Mouse (Mus musculus) intestine, postnatal 0 days (tissue): ENCODE results near the gene Sfxn5. TPM values are rescaled to one million over a fixed set of nuclear protein-coding genes. Genes with fewer than 3 reads are reported as not detected.
A peak's percentile ranks its signal among the peaks of the same experiment; 100 is the strongest.

Source experiments
- ATAC-seq: fragments of 200-750 bp; cut with Nextera tagmentation; 2 replicates; pipeline ENCODE4 v1.8.0; 2017; ENCODE audit warnings: mild to moderate bottlenecking, moderate TSS enrichment, moderate library complexity
- H3K27ac ChIP-seq: fragments of 300-500 bp; sonication (generic); 2 replicates; pipeline ENCODE4 v1.5.1; 2014; ENCODE audit warnings: mild to moderate bottlenecking, low read depth, low read length, moderate library complexity
- H3K27me3 ChIP-seq: fragments of 300-500 bp; sonication (generic); replicated peaks from 2 replicates; pipeline ENCODE4 v1.6.1; 2014; ENCODE audit warnings: low read length, mixed read lengths; ENCODE audit not compliant: control insufficient read depth, insufficient read depth
- H3K36me3 ChIP-seq: fragments of 300-500 bp; sonication (generic); 2 replicates; pipeline ENCODE4 v1.6.1; 2014; ENCODE audit warnings: mild to moderate bottlenecking, moderate library complexity; ENCODE audit not compliant: control insufficient read depth, insufficient read depth
- H3K4me1 ChIP-seq: fragments of 300-500 bp; sonication (generic); replicated peaks from 2 replicates; pipeline ENCODE4 v1.6.1; 2014; ENCODE audit warnings: antibody characterized with exemption, low read length, mixed read lengths; ENCODE audit not compliant: control insufficient read depth, insufficient read depth
- H3K4me2 ChIP-seq: fragments of 300-500 bp; sonication (generic); replicated peaks from 2 replicates; pipeline ENCODE4 v1.6.1; 2014; ENCODE audit warnings: low read depth, mild to moderate bottlenecking, moderate library complexity
- H3K4me3 ChIP-seq: fragments of 300-500 bp; sonication (generic); 2 replicates; pipeline ENCODE4 v1.5.1; 2014; ENCODE audit warnings: low read depth, low read length
- H3K9ac ChIP-seq: fragments of 300-500 bp; sonication (generic); 2 replicates; pipeline ENCODE4 v1.6.1; 2014; ENCODE audit warnings: mild to moderate bottlenecking, low read depth, low read length
- H3K9me3 ChIP-seq: fragments of 300-500 bp; sonication (generic); 2 replicates; pipeline ENCODE4 v1.6.1; 2016; ENCODE audit warnings: mixed run types; ENCODE audit not compliant: control insufficient read depth
- CTCF ChIP-seq: sonication (generic); IDR thresholded peaks from 2 replicates; pipeline ENCODE4 v1.5.1; 2016; ENCODE audit warnings: low read depth, mild to moderate bottlenecking, control low read depth, antibody characterized with exemption, moderate library complexity
- WGBS: fragments of 180-500 bp; shearing (Covaris S2); extraction: QIAGEN DNeasy Blood & Tissue Kit; methylation state at CpG from one replicate; pipeline ENCODE4 v1.1.7; 2014; 5-methylcytosine and 5-hydroxymethylcytosine counted together
- polyA plus RNA-seq: library from polyadenylated mRNA; unstranded; fragments of >200 nt; fragmentation: Nextera tagmentation; extraction: Ambion mirVana; gene quantifications from 2 replicates; pipeline ENCODE4 v1.2.1, GENCODE M21; 2015

Sfxn5 gene
- polyA plus RNA-seq, 1 experiment from 2014 or later, result 3.4 TPM

DNA sequence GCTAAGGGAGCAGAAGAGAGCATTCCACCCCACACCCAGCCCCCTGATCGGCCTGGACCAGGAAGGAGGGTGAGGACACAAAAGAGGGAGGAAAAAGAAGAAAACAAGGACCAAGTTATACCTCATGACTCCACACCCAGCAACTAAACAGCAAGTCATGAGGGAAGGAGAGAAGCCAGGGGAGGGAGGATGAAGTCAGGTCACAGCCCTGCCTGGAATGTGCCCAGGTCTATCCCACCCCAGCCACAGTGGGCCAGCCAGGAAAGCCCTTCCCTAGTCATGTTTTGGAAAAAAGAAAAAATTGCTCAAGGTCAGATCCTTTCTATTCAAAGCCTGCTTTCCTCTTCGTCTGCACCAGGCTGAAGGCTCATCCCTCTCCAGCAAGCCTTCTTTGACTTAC is 39.3 kb upstream of the Sfxn5 start:
- H3K4me3 ChIP-seq, result peak overlapping the region; percentile 89

DNA sequence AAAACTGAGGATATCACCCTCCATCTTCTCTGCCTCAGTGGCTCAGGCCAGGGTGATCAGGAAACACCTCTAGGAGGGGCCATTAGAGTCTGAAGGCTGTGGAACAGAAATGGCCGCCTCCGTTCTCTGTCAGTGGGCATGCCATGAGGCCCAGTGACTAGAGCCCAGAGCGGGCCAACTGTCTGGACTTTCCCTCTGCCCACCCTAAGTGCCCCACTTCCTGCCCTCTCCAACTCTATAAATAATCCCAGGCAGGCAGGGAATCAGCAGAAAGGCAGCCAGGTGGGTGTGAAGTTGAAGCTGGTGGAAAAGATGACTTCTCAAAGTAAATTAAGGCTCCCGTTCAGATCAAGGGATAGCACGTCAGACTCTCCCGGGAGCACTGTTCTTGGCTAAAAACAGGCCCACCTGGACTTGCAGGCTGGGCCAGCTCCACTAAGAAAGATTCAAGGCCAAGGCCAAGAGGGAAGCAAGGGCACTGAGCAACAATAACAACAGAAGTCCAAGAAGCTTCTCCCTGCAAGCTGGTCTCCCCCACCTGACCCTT is 38.7 kb upstream of the Sfxn5 start:
- Histone ChIP-seq H3K9ac (0 out of 2 replicates have a peak overlapping the region, but pooled peaks have one; percentile 12), H3K4me2 (peak overlapping the region; percentile 94)
- 77% methylated on average over 6 of the region's 6 CpGs for WGBS

More for the DNA sequence above, 39.3 kb upstream of the Sfxn5 start:
- H3K9ac ChIP-seq, result 0 out of 2 replicates have a peak overlapping the region, but pooled peaks have one; percentile 12
- peaks cover 25% of the 10 kb centered on the region for H3K4me1 ChIP-seq
- WGBS, result 40% methylated on average over 2 of the region's 2 CpGs
- ATAC-seq, result no peak
- H3K27me3 ChIP-seq, result no peaks in the 10 kb centered on the region
- peak overlapping the region; percentile 94 for H3K4me2 ChIP-seq
- H3K9me3 ChIP-seq, result no peaks in the 10 kb centered on the region
- 0 out of 2 replicates have a peak, but pooled peaks cover 7% of the 10 kb centered on the region for H3K36me3 ChIP-seq
- no peak overlapping the region for H3K27ac ChIP-seq
- TF ChIP-seq CTCF, result no peak

DNA sequence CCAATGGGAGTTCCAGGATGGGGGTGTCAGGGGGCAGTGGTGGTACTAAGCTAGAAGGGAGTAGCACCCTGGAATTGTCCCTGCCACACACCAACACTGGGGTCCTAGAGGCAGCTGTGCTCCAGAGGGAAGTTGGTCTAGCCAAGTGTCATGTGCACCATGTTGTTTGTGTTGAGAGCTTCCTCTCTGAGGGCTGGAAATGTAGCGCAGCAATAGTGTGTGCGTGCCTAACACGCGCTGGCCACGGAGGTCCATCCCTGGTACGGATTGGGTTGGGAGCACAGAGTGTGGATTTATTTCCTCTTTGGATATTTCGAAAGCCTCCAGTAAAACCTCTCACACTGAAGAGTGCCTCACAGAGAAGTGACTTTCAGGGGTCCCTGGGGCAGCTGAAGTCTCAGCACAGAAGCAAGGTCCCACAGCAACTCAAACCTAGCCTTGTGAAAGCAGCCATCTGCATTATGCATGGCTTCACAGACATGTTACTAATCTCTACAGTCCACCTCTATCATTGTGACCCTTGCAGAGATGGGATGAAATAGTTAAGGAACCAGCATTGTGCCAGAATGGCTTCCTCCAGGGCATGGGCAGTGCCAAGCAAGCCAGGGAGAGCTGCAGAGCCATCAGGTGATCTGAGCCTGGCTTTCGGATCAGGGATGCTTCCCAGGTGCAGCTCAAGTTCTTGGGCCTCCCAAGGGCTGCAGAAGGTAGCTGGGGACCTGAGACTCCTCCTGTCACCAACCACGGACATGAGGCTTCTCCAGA is 37.6 kb upstream of the Sfxn5 start:
- Histone ChIP-seq H3K27me3 (no peaks in the 10 kb centered on the region), H3K9ac (no peak overlapping the region), H3K27ac (no peak overlapping the region)

More for the DNA sequence above, 38.7 kb upstream of the Sfxn5 start:
- Histone ChIP-seq H3K36me3 (0 out of 2 replicates have a peak, but pooled peaks cover 7% of the 10 kb centered on the region), H3K9me3 (no peaks in the 10 kb centered on the region), H3K27ac (no peak overlapping the region), H3K27me3 (no peaks in the 10 kb centered on the region), H3K4me3 (peak overlapping the region; percentile 89; the same call in 1 of the 2 replicates), H3K4me1 (peaks cover 26% of the 10 kb centered on the region)
- TF ChIP-seq CTCF, result no peak
- ATAC-seq, result no peak

DNA sequence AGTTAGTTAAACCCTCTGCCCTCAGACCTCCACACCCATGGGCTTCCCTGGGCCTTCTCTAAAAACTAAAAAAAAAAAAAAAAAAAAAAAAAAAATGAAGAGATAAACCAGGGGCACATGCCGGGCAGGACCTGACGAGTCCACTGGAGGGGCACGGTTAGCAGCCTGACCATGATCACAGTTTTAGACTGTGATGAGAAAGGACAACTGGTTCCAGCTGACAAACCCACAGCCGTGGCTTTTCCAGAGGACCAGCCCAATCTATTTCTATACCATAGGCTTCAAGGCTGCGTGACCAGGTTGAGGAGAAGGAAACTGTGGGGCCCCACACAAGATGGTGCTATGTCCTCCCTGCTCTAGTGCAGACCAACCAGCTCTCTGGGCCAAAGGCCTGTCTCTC is 36.8 kb upstream of the Sfxn5 start:
- Histone ChIP-seq H3K4me2 (0 out of 2 replicates have a peak overlapping the region, but pooled peaks have one; percentile 17), H3K9ac (no peak overlapping the region), H3K36me3 (0 out of 2 replicates have a peak, but pooled peaks cover 7% of the 10 kb centered on the region), H3K4me3 (no peak overlapping the region), H3K27ac (no peak overlapping the region), H3K27me3 (no peaks in the 10 kb centered on the region), H3K9me3 (no peaks in the 10 kb centered on the region), H3K4me1 (peaks cover 26% of the 10 kb centered on the region)
- TF ChIP-seq CTCF, result no peak
- ATAC-seq, result no peak
- 74% methylated on average over 5 of the region's 5 CpGs for WGBS

More for the DNA sequence above, 37.6 kb upstream of the Sfxn5 start:
- Histone ChIP-seq H3K4me2 (peak overlapping the region; percentile 37), H3K36me3 (0 out of 2 replicates have a peak, but pooled peaks cover 7% of the 10 kb centered on the region), H3K9me3 (no peaks in the 10 kb centered on the region), H3K4me3 (no peak overlapping the region), H3K4me1 (peaks cover 26% of the 10 kb centered on the region)
- WGBS, result 88% methylated on average over 9 of the region's 9 CpGs
- ATAC-seq, result no peak
- TF ChIP-seq CTCF, result no peak

DNA sequence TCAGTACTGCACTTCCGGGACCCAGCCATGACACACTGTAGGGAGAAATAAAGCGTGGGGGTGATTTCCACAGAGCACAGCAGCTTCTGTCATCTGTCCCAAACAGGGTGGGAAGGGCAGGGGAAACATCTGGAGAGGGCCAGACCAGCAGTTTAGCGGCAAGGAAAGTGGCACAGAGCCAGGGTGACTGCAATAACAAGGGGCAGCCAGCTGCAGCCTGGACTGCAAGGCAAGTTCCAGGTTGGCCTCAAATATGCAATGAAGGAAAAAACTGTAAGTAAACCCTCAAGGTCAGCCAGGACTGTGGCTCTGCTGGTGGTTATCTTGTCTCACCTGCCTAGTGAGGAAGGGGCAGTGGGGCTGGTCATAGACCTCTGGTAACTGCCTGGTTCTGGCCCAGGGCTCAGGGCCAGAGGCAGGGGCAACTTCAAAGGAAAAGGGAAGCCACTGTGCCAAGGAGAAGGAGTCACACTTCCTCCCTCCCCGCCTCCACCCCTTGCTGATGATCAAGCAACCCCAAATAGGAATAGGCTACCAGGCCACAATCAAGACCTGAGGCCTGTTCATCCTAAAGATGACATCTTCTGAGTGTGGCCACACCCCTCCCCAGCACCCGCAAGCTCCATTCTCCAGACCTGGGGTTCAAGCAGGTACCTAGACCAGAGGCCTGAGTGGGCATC is 36.1 kb upstream of the Sfxn5 start:
- H3K36me3 ChIP-seq, result 0 out of 2 replicates have a peak, but pooled peaks cover 7% of the 10 kb centered on the region
- WGBS, result 53% methylated on average over 5 of the region's 5 CpGs
- H3K27ac ChIP-seq, result no peak overlapping the region
- TF ChIP-seq CTCF, result no peak
- peaks cover 26% of the 10 kb centered on the region for H3K4me1 ChIP-seq
- no peaks in the 10 kb centered on the region for H3K9me3 ChIP-seq
- no peaks in the 10 kb centered on the region for H3K27me3 ChIP-seq
- ATAC-seq, result no peak
- H3K4me2 ChIP-seq, result peak overlapping the region; percentile 13; the same call in 1 of the 2 replicates
- H3K9ac ChIP-seq, result no peak overlapping the region
- no peak overlapping the region for H3K4me3 ChIP-seq

DNA sequence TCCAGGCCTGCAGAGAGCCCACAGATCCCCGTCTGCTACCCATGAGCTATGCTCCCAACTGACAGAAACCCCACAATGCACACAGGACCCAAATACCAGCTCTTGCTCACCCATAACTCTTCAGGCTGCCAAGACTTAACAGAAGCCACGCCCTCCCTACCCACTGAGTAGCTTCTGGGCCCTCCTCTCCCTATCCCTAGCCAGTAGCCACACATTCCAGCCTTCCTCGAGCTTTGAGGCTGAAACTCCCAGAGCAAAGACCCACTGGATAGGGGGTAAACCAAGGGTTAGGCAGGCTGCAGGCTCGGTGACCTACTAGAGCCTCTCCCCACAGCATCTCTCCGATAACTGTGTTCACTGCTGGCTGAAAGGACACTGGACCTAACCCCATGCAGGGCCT is 35.5 kb upstream of the Sfxn5 start:
- Histone ChIP-seq H3K4me2 (no peak overlapping the region), H3K27me3 (no peaks in the 10 kb centered on the region), H3K27ac (peak overlapping the region; percentile 21; the same call in 1 of the 2 replicates), H3K9me3 (no peaks in the 10 kb centered on the region), H3K9ac (no peak overlapping the region), H3K4me1 (peaks cover 29% of the 10 kb centered on the region), H3K4me3 (no peak overlapping the region), H3K36me3 (0 out of 2 replicates have a peak, but pooled peaks cover 7% of the 10 kb centered on the region)
- ATAC-seq, result no peak
- TF ChIP-seq CTCF, result no peak
- WGBS, result 67% methylated on average over 5 of the region's 5 CpGs
